Mouse (Mus musculus) telencephalon, adult 2 months (tissue): ENCODE data around the gene Asic3.
A peak's percentile ranks its signal among the peaks of the same experiment; 100 is the strongest.
"Not testable (repeated sequence)": the region's sequence is repeated elsewhere in the genome, so short reads cannot be mapped to it uniquely, and the experiment has no call there.

Source experiments
- DNase-seq: peaks from one replicate; pipeline ENCODE4 v3.0.0-alpha.2; 2011; ENCODE audit warnings: low read depth, low spot score

Gene Asic3

GRCm38 (mm10) chr5:24388246-24388915 is 24.8 kb upstream of the Asic3 start:
- DNase-seq = no peak

- DNase-seq = no peak
Measured at GRCm38 (mm10) chr5:24389011-24389657, 24.1 kb upstream of the Asic3 start.

DNA sequence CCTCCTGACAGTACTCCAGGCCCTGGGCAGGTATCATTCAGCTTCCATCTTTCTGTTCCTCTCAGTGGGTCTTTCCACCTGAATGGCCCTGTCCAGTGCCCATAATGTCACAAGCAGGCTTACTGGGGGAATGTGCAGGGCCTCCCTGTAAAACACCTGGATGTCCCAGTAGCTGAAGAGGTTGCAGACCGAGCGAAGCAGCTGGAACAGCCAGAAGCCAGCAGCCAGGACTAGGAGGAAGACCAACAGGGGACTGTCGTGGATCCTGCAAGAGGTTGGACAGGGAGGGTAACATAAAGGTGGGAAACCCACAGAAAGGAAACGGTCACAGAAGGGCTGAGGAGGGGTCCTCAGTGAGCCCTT is 23.6 kb upstream of the Asic3 start:
- no peak for DNase-seq

GRCm38 (mm10) chr5:24391864-24392263 is 21.3 kb upstream of the Asic3 start, which contains the start of gene Atg9b:
Gene Atg9b, minus strand, starts transcription at chr5:24392143.
- DNase-seq = no peak

DNA sequence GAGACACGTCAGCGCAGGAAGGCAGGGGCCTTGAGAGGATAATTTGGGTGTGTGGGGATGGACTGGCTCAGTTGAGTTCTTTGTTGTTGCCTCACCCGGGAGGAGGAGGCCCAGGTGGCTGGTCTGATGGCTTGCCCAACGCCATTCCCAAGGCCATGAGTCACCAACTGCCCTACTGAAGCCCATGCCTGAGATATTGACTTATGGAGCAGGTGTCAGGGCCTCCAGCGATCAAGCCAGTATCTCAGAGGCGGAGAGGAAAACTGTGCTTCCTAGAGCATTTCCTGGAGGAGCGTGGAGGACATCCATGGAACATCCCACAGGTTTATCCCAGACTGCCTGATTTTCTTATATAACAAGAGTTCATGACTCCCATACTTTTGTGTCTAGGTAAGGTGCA is 20.5 kb upstream of the Asic3 start:
- no peak for DNase-seq

GRCm38 (mm10) chr5:24393392-24393997 is 19.7 kb upstream of the Asic3 start, which contains the start of gene Abcb8:
Gene Abcb8, plus strand, starts transcription at chr5:24393663.
- DNase-seq = no peak

- DNase-seq = peak; percentile 99
Measured at GRCm38 (mm10) chr5:24394165-24394894, 18.9 kb upstream of the Asic3 start.

DNA sequence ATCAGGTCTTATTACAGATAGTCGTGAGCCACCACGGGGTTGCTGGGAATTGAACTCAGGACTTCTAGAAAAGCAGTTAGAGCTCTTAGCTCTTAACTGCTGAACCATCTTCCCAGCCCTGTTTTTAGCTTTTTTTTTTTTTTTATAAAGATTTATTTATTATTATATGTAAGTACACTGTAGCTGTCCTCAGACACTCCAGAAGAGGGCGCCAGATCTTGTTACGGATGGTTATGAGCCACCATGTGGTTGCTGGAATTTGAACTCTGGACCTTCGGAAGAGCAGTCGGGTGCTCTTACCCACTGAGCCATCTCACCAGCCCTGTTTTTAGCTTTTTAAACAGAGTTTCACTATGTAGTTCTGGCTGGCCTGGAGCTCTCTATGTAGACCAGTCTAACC is 16.9 kb upstream of the Asic3 start:
- not testable (repeated sequence) for DNase-seq

- DNase-seq = no peak
Measured at GRCm38 (mm10) chr5:24399686-24400085, 13.5 kb upstream of the Asic3 start.

DNA sequence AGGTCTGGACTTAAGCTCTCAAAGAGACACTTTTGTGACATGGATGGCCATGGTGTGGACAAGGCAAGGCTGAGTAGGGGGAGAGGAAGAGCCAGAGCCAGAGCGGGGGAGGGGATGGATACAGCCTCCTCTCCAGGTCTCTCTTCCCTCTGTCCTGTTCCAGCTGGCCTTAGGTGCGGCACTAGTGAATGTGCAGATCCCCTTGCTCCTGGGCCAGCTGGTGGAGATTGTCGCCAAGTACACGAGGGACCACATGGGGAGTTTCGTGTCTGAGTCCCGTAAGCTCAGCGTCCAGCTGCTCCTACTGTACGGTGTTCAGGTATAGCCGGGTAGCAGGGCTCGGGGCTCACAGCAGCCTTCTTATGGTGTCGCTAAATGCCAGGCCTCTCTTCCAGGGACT is 12.8 kb upstream of the Asic3 start:
- DNase-seq = no peak

- DNase-seq = no peak
Measured at GRCm38 (mm10) chr5:24400911-24401605, 12.1 kb upstream of the Asic3 start.

GRCm38 (mm10) chr5:24401969-24402368 is 11.2 kb upstream of the Asic3 start:
- DNase-seq = no peak

DNA sequence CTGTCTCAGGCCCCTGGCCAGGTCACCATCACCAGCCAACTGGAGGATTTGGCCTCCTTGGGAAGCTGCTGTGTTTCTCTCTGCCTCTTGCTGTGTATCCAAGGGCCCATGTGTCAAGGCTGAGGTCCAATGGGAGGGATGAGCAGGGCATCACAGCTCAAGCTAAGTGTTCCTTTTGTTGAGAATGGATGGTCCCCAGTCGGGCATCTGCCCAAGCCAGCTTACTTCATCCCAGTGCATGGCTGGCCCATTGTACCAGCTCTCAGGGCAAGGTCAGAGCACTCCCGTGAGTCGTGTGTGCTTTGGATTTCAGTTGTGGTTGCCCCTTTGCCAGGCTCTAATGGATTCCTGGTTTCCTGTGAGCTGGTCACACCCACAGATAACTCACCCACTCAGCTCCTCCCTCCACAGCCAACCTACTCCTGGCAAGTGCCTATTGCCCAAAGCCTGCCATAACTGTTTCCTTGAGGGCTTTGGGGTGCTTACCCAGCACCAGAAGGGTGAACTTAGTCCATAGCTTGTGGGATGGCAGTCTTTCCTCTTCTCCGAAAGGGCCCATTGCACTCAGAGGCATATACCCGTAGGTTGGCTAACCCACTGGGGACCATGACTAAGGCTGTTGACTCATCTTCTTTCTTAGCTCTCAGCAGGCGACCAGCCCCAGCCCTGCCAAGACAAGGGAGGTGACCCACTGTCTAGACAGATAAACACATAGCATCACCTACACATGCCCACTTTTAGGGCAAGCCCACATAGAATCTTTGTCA is 8.4 kb upstream of the Asic3 start:
- no peak for DNase-seq

DNA sequence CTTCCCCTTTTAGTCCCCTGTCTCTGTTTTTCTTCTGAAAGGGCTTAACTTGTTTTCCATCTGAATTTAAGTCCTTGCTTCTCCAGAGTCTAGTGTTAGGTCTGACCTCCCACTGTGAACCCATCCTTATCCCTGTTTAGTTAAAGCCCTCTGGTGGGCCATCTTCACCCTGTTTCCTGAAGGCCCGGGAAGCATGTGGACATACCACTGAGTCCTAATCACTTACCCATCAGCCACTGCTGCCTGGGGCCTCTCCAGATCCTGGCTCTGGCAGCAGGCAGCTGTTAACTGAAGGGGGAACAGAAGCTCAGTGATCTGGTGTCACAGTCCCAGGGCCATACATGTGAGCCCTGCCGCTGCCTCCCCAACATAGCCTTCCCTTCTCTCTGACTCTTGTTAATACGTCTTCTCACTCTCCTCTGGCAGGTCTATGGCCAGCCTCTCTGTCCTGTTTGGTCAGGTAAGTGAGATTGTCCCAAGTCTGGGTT is 7.8 kb upstream of the Asic3 start:
- DNase-seq = no peak

GRCm38 (mm10) chr5:24408651-24409050 is 4.5 kb upstream of the Asic3 start:
- DNase-seq = no peak

DNA sequence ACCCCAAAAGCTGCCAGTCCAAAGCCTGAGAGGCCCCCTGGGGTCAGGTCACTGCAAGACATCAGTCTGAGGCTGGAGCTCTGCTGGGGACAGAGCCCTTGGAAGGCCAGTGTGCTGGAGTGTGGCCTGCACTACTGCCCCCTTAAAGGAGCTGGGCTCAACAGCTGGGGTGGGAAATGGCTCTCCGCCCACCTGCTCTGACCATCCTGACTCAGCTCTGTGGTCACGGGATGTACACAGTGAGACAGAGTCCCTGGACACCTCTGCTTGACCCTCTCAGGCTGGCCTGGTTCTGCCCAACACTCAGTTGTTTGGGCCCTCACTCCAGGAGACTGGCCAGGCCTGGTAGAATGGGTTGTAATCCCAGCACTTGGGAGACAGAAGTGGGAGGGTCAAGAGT is 3.7 kb upstream of the Asic3 start:
- no peak for DNase-seq

GRCm38 (mm10) chr5:24412063-24412462 is 1.1 kb upstream of the Asic3 start:
- DNase-seq = no peak

DNA sequence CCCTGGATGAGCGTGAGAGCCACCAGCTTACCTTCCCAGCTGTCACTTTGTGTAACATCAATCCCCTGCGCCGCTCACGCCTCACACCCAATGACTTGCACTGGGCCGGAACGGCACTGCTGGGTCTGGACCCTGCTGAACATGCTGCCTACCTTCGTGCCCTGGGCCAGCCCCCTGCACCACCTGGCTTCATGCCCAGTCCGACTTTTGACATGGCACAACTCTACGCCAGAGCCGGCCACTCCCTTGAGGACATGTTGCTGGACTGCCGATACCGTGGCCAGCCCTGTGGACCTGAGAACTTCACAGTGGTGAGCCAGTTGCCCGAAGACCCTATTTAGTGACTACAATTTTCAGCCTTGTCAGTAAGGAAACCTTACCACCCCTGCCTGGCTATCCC is 746 bp downstream of the Asic3 start:
- DNase-seq = no peak

- no peak for DNase-seq
Measured at GRCm38 (mm10) chr5:24416222-24416736, 3.1 kb downstream of the Asic3 start.

- DNase-seq = no peak
Measured at GRCm38 (mm10) chr5:24417587-24417986, 4.4 kb downstream of the Asic3 start.

DNA sequence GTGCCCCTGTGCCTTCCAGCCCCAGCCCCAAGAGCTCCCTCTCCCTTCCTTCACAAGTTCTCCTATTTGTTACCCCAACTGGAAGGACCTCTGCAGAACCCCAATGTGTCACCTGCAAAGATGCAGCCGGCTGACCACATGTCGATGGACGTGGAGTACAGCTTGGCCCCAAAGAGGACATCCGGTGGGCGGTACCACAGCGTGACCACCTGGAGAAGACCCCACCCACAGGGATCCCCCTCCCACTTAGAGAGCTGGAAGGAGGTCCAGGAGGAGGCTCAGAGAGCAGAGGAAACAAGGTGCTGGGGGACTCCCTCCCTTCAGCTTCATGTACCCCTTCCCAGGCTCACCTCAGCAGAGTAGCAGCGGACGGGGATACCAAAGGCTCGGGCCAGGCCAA is 7.2 kb downstream of the Asic3 start:
- no peak for DNase-seq
